Mouse (Mus musculus): ENCODE data around the gene Cyba.

DNA sequence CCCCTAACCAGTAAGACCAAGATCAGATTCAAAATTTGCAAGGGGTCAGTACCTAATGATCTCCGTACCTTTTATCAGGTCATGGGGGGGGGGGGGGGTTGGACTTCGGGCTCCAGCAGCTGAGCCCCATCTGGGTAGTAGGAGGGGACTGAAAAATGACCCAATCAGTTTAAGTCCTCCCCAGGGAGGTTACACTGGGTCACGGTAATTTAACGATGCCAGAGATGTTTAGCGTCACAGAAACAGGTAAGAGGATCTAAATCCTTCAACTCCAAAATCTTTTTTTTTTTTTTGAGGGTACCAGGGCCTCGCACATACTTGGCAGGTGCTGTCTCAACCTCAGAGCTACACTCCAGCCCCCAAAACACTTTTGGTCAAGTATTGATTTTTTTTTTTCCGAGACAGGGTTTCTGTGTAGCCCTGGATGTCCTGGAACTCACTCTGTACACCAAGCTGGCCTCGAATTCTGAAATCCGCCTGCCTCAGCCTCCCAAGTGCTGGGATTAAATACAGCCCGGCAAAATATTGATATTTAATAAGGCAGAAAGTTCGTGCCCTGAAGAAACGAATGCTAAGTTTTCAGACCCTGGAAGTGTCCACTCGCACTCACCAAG lies 56.9 kb downstream of the Cyba start:
- TF ChIP-seq CTCF (IDR thresholded peaks at IDR 0.05; ENCODE audit: low read depth, low read length) (no peak), POLR2A (IDR thresholded peaks at IDR 0.05; ENCODE audit: extremely low read depth, insufficient read depth, low read length) (no peak)
